Mouse (Mus musculus): ENCODE measurements at regions not wholly inside any gene's neighbourhood (a gene's known extent, or its start where the extent isn't known, plus 50 kb on each side); places are given as distances from the start of the nearest gene placed in this dataset.

GRCm38 (mm10) chr11:44330438-44330837 lies 69.4 kb upstream of the Il12b start:
- H3K4me2 ChIP-seq (replicated peaks): no peak overlapping the region
- no peak for ATAC-seq (ENCODE audit: low FRiP score, low read depth)
- H3K4me1 ChIP-seq: peaks cover 9% of the 10 kb centered on the region; the same call in 1 of the 2 replicates
- peaks cover 10% of the 10 kb centered on the region; the same call in 1 of the 2 replicates for H3K27me3 ChIP-seq
- H3K36me3 ChIP-seq: no peaks in the 10 kb centered on the region
- no peak overlapping the region for H3K9ac ChIP-seq (replicated peaks)
- H3K27ac ChIP-seq (replicated peaks): no peak overlapping the region
- no peak overlapping the region for H3K4me3 ChIP-seq
- no peaks in the 10 kb centered on the region for H3K9me3 ChIP-seq
- WGBS: 69% methylated on average over 6 of the region's 6 CpGs

- H3K36me3 ChIP-seq: no peaks in the 10 kb centered on the region
- H3K4me3 ChIP-seq: no peak overlapping the region
- peak; percentile 55; the same call in 1 of the 2 replicates for ATAC-seq (ENCODE audit: low FRiP score, low read depth)
- H3K27ac ChIP-seq (replicated peaks): no peak overlapping the region
- WGBS: 41% methylated on average over 15 of the region's 15 CpGs
- peaks cover 10% of the 10 kb centered on the region; the same call in 1 of the 2 replicates for H3K27me3 ChIP-seq
- no peak overlapping the region for H3K9ac ChIP-seq (replicated peaks)
- peaks cover 9% of the 10 kb centered on the region; the same call in 1 of the 2 replicates for H3K4me1 ChIP-seq
- peak overlapping the region; percentile 31 for H3K4me2 ChIP-seq (replicated peaks)
- H3K9me3 ChIP-seq: no peaks in the 10 kb centered on the region
Observed at GRCm38 (mm10) chr11:44330851-44331773, 68.8 kb upstream of the Il12b start.

- Histone ChIP-seq H3K4me2 (replicated peaks) (no peak overlapping the region), H3K27me3 (peaks cover 10% of the 10 kb centered on the region; the same call in 1 of the 2 replicates), H3K4me3 (no peak overlapping the region), H3K27ac (replicated peaks) (no peak overlapping the region), H3K36me3 (no peaks in the 10 kb centered on the region), H3K9me3 (no peaks in the 10 kb centered on the region), H3K9ac (replicated peaks) (no peak overlapping the region), H3K4me1 (peaks cover 9% of the 10 kb centered on the region; the same call in 1 of the 2 replicates)
- WGBS: 68% methylated on average over 4 of the region's 4 CpGs
- ATAC-seq (ENCODE audit: low FRiP score, low read depth): 0 out of 2 replicates have a peak, but pooled peaks have one; percentile 3
Observed at GRCm38 (mm10) chr11:44331774-44332129, 68.1 kb upstream of the Il12b start.

- H3K4me2 ChIP-seq (replicated peaks): no peak overlapping the region
- H3K4me1 ChIP-seq: no peaks in the 10 kb centered on the region
- H3K9ac ChIP-seq (replicated peaks): no peak overlapping the region
- no peaks in the 10 kb centered on the region for H3K36me3 ChIP-seq
- H3K27me3 ChIP-seq: no peaks in the 10 kb centered on the region
- no peaks in the 10 kb centered on the region for H3K9me3 ChIP-seq
- no peak for ATAC-seq (ENCODE audit: low FRiP score, low read depth)
- no peak overlapping the region for H3K4me3 ChIP-seq
- H3K27ac ChIP-seq (replicated peaks): no peak overlapping the region
Observed at GRCm38 (mm10) chr11:44340531-44340930, 59.3 kb upstream of the Il12b start.

- H3K4me3 ChIP-seq: no peak overlapping the region
- no peak overlapping the region for H3K9ac ChIP-seq (replicated peaks)
- WGBS: 81% methylated on average over 3 of the region's 3 CpGs
- H3K4me1 ChIP-seq: no peaks in the 10 kb centered on the region
- no peaks in the 10 kb centered on the region for H3K9me3 ChIP-seq
- H3K27ac ChIP-seq (replicated peaks): no peak overlapping the region
- H3K27me3 ChIP-seq: no peaks in the 10 kb centered on the region
- ATAC-seq (ENCODE audit: low FRiP score, low read depth): no peak
- H3K36me3 ChIP-seq: no peaks in the 10 kb centered on the region
- H3K4me2 ChIP-seq (replicated peaks): no peak overlapping the region
Observed at GRCm38 (mm10) chr11:44348308-44348707, 51.6 kb upstream of the Il12b start.

GRCm38 (mm10) chr11:44349546-44349945 lies 50.3 kb upstream of the Il12b start:
- no peak overlapping the region for H3K4me2 ChIP-seq (replicated peaks)
- no peak overlapping the region for H3K4me3 ChIP-seq
- H3K27ac ChIP-seq (replicated peaks): no peak overlapping the region
- no peak overlapping the region for H3K9ac ChIP-seq (replicated peaks)
- H3K36me3 ChIP-seq: no peaks in the 10 kb centered on the region
- no peak for ATAC-seq (ENCODE audit: low FRiP score, low read depth)
- WGBS: 83% methylated on average over 8 of the region's 8 CpGs
- H3K4me1 ChIP-seq: no peaks in the 10 kb centered on the region
- no peaks in the 10 kb centered on the region for H3K27me3 ChIP-seq
- H3K9me3 ChIP-seq: no peaks in the 10 kb centered on the region
